Mouse (Mus musculus): ENCODE measurements at regions not wholly inside any gene's neighbourhood (a gene's known extent, or its start where the extent isn't known, plus 50 kb on each side); places are given as distances from the start of the nearest gene placed in this dataset.

DNA sequence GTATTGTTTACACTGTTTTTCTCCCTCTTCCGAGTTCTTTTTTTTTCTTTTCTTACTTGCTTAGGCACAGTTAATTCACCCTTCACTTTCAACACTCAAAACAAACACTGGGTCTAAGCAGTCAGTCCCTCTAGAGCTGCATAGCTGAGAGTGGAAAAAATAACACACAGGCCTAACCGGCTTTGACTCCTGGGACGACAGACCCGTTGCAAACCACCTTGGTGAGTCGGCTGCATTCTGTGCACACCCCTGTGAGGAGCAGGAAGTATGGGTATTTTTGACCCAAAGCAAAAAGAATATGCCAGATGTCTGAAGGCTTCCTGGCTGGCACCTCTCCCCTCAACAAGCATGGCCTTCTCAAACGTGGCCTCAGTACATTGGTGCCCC is 105.6 kb upstream of the Irf2bp2 start:
- DNase-seq: no peak
- TF ChIP-seq EP300 (IDR thresholded peaks at IDR 0.05; ENCODE audit: insufficient read depth, low read depth, low read length): no peak
- TF ChIP-seq POLR2A (IDR thresholded peaks at IDR 0.05; ENCODE audit: insufficient read depth, low read depth, low read length): no peak
- no peak for TF ChIP-seq CTCF (IDR thresholded peaks at IDR 0.05)
- H3K4me3 ChIP-seq: no peak overlapping the region
- H3K4me1 ChIP-seq (ENCODE audit: control insufficient read depth, insufficient read depth, low read length): peaks cover 6% of the 10 kb centered on the region
- 17% methylated on average over 6 of the region's 6 CpGs for WGBS
- no peaks in the 10 kb centered on the region for H3K36me3 ChIP-seq (ENCODE audit: control insufficient read depth, insufficient read depth, low read length)
- intact Hi-C loops (cut with DNase I): no loop called here
- H3K9ac ChIP-seq (ENCODE audit: low read depth, low read length): no peak overlapping the region
- H3K27ac ChIP-seq: peak overlapping the region; percentile 5
- H3K27me3 ChIP-seq (ENCODE audit: control insufficient read depth, insufficient read depth, low read length): no peaks in the 10 kb centered on the region
- H3K79me2 ChIP-seq (replicated peaks; ENCODE audit: control insufficient read depth, insufficient read depth, low read length): no peaks in the 10 kb centered on the region

GRCm38 (mm10) chr8:126698601-126699388 is 105.0 kb upstream of the Irf2bp2 start:
- TF ChIP-seq POLR2A (IDR thresholded peaks at IDR 0.05; ENCODE audit: insufficient read depth, low read depth, low read length) (no peak), CTCF (IDR thresholded peaks at IDR 0.05) (no peak), EP300 (IDR thresholded peaks at IDR 0.05; ENCODE audit: insufficient read depth, low read depth, low read length) (no peak)
- Histone ChIP-seq H3K36me3 (ENCODE audit: control insufficient read depth, insufficient read depth, low read length) (no peaks in the 10 kb centered on the region), H3K4me3 (no peak overlapping the region), H3K27ac (peak overlapping the region; percentile 5; the same call in 1 of the 2 replicates), H3K79me2 (replicated peaks; ENCODE audit: control insufficient read depth, insufficient read depth, low read length) (no peaks in the 10 kb centered on the region), H3K9ac (ENCODE audit: low read depth, low read length) (no peak overlapping the region), H3K27me3 (ENCODE audit: control insufficient read depth, insufficient read depth, low read length) (no peaks in the 10 kb centered on the region), H3K4me1 (ENCODE audit: control insufficient read depth, insufficient read depth, low read length) (peaks cover 8% of the 10 kb centered on the region)
- DNase-seq: no peak
- intact Hi-C loops (cut with DNase I): no loop called here
- WGBS: 51% methylated on average over 7 of the region's 7 CpGs

- H3K27ac ChIP-seq: no peak overlapping the region
- TF ChIP-seq POLR2A (IDR thresholded peaks at IDR 0.05; ENCODE audit: insufficient read depth, low read depth, low read length) (no peak), EP300 (IDR thresholded peaks at IDR 0.05; ENCODE audit: insufficient read depth, low read depth, low read length) (no peak), CTCF (IDR thresholded peaks at IDR 0.05) (no peak)
- intact Hi-C loops (cut with DNase I): no loop called here
- 68% methylated on average over 7 of the region's 7 CpGs for WGBS
- DNase-seq: no peak
- no peaks in the 10 kb centered on the region for H3K79me2 ChIP-seq (replicated peaks; ENCODE audit: control insufficient read depth, insufficient read depth, low read length)
- H3K9ac ChIP-seq (ENCODE audit: low read depth, low read length): no peak overlapping the region
- no peaks in the 10 kb centered on the region for H3K27me3 ChIP-seq (ENCODE audit: control insufficient read depth, insufficient read depth, low read length)
- H3K4me3 ChIP-seq: no peak overlapping the region
- peaks cover 14% of the 10 kb centered on the region for H3K4me1 ChIP-seq (ENCODE audit: control insufficient read depth, insufficient read depth, low read length)
- H3K36me3 ChIP-seq (ENCODE audit: control insufficient read depth, insufficient read depth, low read length): peaks cover 2% of the 10 kb centered on the region
These were observed 102.7 kb upstream of the Irf2bp2 start for GRCm38 (mm10) chr8:126696346-126697010.

- Histone ChIP-seq H3K27me3 (ENCODE audit: control insufficient read depth, insufficient read depth, low read length) (no peaks in the 10 kb centered on the region), H3K9ac (ENCODE audit: low read depth, low read length) (no peak overlapping the region), H3K4me1 (ENCODE audit: control insufficient read depth, insufficient read depth, low read length) (peaks cover 12% of the 10 kb centered on the region), H3K79me2 (replicated peaks; ENCODE audit: control insufficient read depth, insufficient read depth, low read length) (no peaks in the 10 kb centered on the region), H3K4me3 (no peak overlapping the region), H3K36me3 (ENCODE audit: control insufficient read depth, insufficient read depth, low read length) (peaks cover 2% of the 10 kb centered on the region), H3K27ac (peak overlapping the region; percentile 8; the same call in 1 of the 2 replicates)
- peak; percentile 58 to 61 for DNase-seq
- intact Hi-C loops (cut with DNase I): no loop called here
- 72% methylated on average over 7 of the region's 7 CpGs for WGBS
- no peak for TF ChIP-seq CTCF (IDR thresholded peaks at IDR 0.05)
- no peak for TF ChIP-seq EP300 (IDR thresholded peaks at IDR 0.05; ENCODE audit: insufficient read depth, low read depth, low read length)
- TF ChIP-seq POLR2A (IDR thresholded peaks at IDR 0.05; ENCODE audit: insufficient read depth, low read depth, low read length): no peak
These were observed 100.6 kb upstream of the Irf2bp2 start for GRCm38 (mm10) chr8:126694370-126694769.

GRCm38 (mm10) chr8:126693642-126694041 is 99.9 kb upstream of the Irf2bp2 start:
- intact Hi-C loops (cut with DNase I): loop anchor here (2.0 kb wide), 1 partner anchor 41 kb away; no protein-coding TSS in a partner anchor
- WGBS: 72% methylated on average over 1 of the region's 1 CpGs
- Histone ChIP-seq H3K79me2 (replicated peaks; ENCODE audit: control insufficient read depth, insufficient read depth, low read length) (no peaks in the 10 kb centered on the region), H3K9ac (ENCODE audit: low read depth, low read length) (no peak overlapping the region), H3K36me3 (ENCODE audit: control insufficient read depth, insufficient read depth, low read length) (peaks cover 2% of the 10 kb centered on the region), H3K27me3 (ENCODE audit: control insufficient read depth, insufficient read depth, low read length) (no peaks in the 10 kb centered on the region), H3K27ac (no peak overlapping the region), H3K4me3 (no peak overlapping the region), H3K4me1 (ENCODE audit: control insufficient read depth, insufficient read depth, low read length) (peaks cover 9% of the 10 kb centered on the region)
- no peak for DNase-seq
- no peak for TF ChIP-seq POLR2A (IDR thresholded peaks at IDR 0.05; ENCODE audit: insufficient read depth, low read depth, low read length)
- TF ChIP-seq CTCF (IDR thresholded peaks at IDR 0.05): no peak
- TF ChIP-seq EP300 (IDR thresholded peaks at IDR 0.05; ENCODE audit: insufficient read depth, low read depth, low read length): no peak

- H3K4me3 ChIP-seq: no peak overlapping the region
- peaks cover 2% of the 10 kb centered on the region for H3K36me3 ChIP-seq (ENCODE audit: control insufficient read depth, insufficient read depth, low read length)
- intact Hi-C loops (cut with DNase I): loop anchor here (2.0 kb wide), 1 partner anchor 42 kb away; no protein-coding TSS in a partner anchor
- no peak for TF ChIP-seq EP300 (IDR thresholded peaks at IDR 0.05; ENCODE audit: insufficient read depth, low read depth, low read length)
- no peak for TF ChIP-seq POLR2A (IDR thresholded peaks at IDR 0.05; ENCODE audit: insufficient read depth, low read depth, low read length)
- no peak for TF ChIP-seq CTCF (IDR thresholded peaks at IDR 0.05)
- H3K27me3 ChIP-seq (ENCODE audit: control insufficient read depth, insufficient read depth, low read length): no peaks in the 10 kb centered on the region
- no peak overlapping the region for H3K9ac ChIP-seq (ENCODE audit: low read depth, low read length)
- WGBS: 61% methylated on average over 3 of the region's 3 CpGs
- peak overlapping the region; percentile 41 for H3K27ac ChIP-seq
- peaks cover 9% of the 10 kb centered on the region for H3K4me1 ChIP-seq (ENCODE audit: control insufficient read depth, insufficient read depth, low read length)
- no peaks in the 10 kb centered on the region for H3K79me2 ChIP-seq (replicated peaks; ENCODE audit: control insufficient read depth, insufficient read depth, low read length)
- DNase-seq: no peak
These were observed 98.9 kb upstream of the Irf2bp2 start for GRCm38 (mm10) chr8:126692711-126693110.

Data from heart, adult 2 months (tissue).